Mouse (Mus musculus) intestine, embryonic 15.5 days (tissue): Measurements from ENCODE around the gene Mgat1. TPM values are rescaled to one million over a fixed set of nuclear protein-coding genes. Genes with fewer than 3 reads are reported as not detected.

Experiments used
- ATAC-seq: fragments of 200-750 bp; cut with Nextera tagmentation; 2 replicates; pipeline ENCODE4 v1.8.0; 2017; ENCODE audit warnings: moderate TSS enrichment, moderate library complexity
- H3K27ac ChIP-seq: fragments of 300-500 bp; sonication (generic); 2 replicates; pipeline ENCODE4 v1.5.1; 2015; ENCODE audit warnings: mild to moderate bottlenecking, inconsistent platforms
- H3K27me3 ChIP-seq: fragments of 300-500 bp; sonication (generic); replicated peaks from 2 replicates; pipeline ENCODE4 v1.6.1; 2015; ENCODE audit warnings: inconsistent platforms
- H3K36me3 ChIP-seq: fragments of 300-500 bp; sonication (generic); 2 replicates; pipeline ENCODE4 v1.6.1; 2015; ENCODE audit warnings: inconsistent platforms
- H3K4me1 ChIP-seq: fragments of 300-500 bp; sonication (generic); replicated peaks from 2 replicates; pipeline ENCODE4 v1.6.1; 2015; ENCODE audit warnings: inconsistent platforms
- H3K4me2 ChIP-seq: fragments of 300-500 bp; sonication (generic); replicated peaks from 2 replicates; pipeline ENCODE4 v1.6.1; 2015; ENCODE audit warnings: mild to moderate bottlenecking, inconsistent platforms
- H3K4me3 ChIP-seq: fragments of 300-500 bp; sonication (generic); replicated peaks from 2 replicates; pipeline ENCODE4 v1.5.1; 2015; ENCODE audit warnings: inconsistent platforms
- H3K9ac ChIP-seq: fragments of 300-500 bp; sonication (generic); 2 replicates; pipeline ENCODE4 v1.6.1; 2015; ENCODE audit warnings: inconsistent platforms
- H3K9me3 ChIP-seq: fragments of 300-500 bp; sonication (generic); 2 replicates; pipeline ENCODE4 v1.6.1; 2016; ENCODE audit warnings: inconsistent platforms
- WGBS: fragments of 180-500 bp; shearing (Covaris S2); methylation state at CpG from one replicate; pipeline ENCODE4 v1.1.7; 2015; 5-methylcytosine and 5-hydroxymethylcytosine counted together
- polyA plus RNA-seq: library from polyadenylated mRNA; unstranded; fragments of >200 nt; fragmentation: Nextera tagmentation; extraction: Ambion mirVana; gene quantifications from 2 replicates; pipeline ENCODE4 v1.2.1, GENCODE M21; 2015

The Mgat1 gene
- polyA plus RNA-seq, 1 experiment from 2014 or later, result 53.5 TPM

- Histone ChIP-seq H3K9ac (no peak overlapping the region), H3K9me3 (no peaks in the 10 kb centered on the region), H3K4me1 (peaks cover 21% of the 10 kb centered on the region; the same call in 1 of the 2 replicates), H3K36me3 (peaks cover 27% of the 10 kb centered on the region), H3K4me2 (no peak overlapping the region), H3K27ac (no peak overlapping the region), H3K27me3 (no peaks in the 10 kb centered on the region), H3K4me3 (no peak overlapping the region)
- ATAC-seq, result peak; percentile 19; the same call in 1 of the 2 replicates
- 60% methylated on average over 2 of the region's 2 CpGs for WGBS
Observed at GRCm38 (mm10) chr11:49259296-49259695, 15.3 kb downstream of the Mgat1 start.

GRCm38 (mm10) chr11:49259829-49260228 is 15.8 kb downstream of the Mgat1 start:
- ATAC-seq, result no peak
- Histone ChIP-seq H3K4me1 (peaks cover 21% of the 10 kb centered on the region; the same call in 1 of the 2 replicates), H3K9me3 (no peaks in the 10 kb centered on the region), H3K27ac (no peak overlapping the region), H3K27me3 (no peaks in the 10 kb centered on the region), H3K4me3 (no peak overlapping the region), H3K36me3 (peaks cover 24% of the 10 kb centered on the region), H3K9ac (no peak overlapping the region), H3K4me2 (no peak overlapping the region)
- WGBS, result 56% methylated on average over 1 of the region's 1 CpGs

GRCm38 (mm10) chr11:49260598-49261312 is 16.8 kb downstream of the Mgat1 start:
- Histone ChIP-seq H3K4me1 (peaks cover 21% of the 10 kb centered on the region; the same call in 1 of the 2 replicates), H3K4me3 (no peak overlapping the region), H3K27me3 (no peaks in the 10 kb centered on the region), H3K36me3 (peaks cover 23% of the 10 kb centered on the region), H3K4me2 (no peak overlapping the region), H3K9me3 (no peaks in the 10 kb centered on the region), H3K27ac (no peak overlapping the region), H3K9ac (no peak overlapping the region)
- 88% methylated on average over 21 of the region's 21 CpGs for WGBS
- peak; percentile 9; the same call in 1 of the 2 replicates for ATAC-seq

- Histone ChIP-seq H3K4me2 (no peak overlapping the region), H3K36me3 (peaks cover 23% of the 10 kb centered on the region), H3K9me3 (no peaks in the 10 kb centered on the region), H3K4me3 (no peak overlapping the region), H3K9ac (no peak overlapping the region), H3K27me3 (no peaks in the 10 kb centered on the region), H3K27ac (no peak overlapping the region), H3K4me1 (peaks cover 21% of the 10 kb centered on the region; the same call in 1 of the 2 replicates)
- WGBS, result 88% methylated on average over 14 of the region's 14 CpGs
- no peak for ATAC-seq
Observed at GRCm38 (mm10) chr11:49261313-49261855, 17.4 kb downstream of the Mgat1 start.

- H3K4me1 ChIP-seq, result peaks cover 21% of the 10 kb centered on the region; the same call in 1 of the 2 replicates
- WGBS, result 81% methylated on average over 5 of the region's 5 CpGs
- no peak overlapping the region for H3K9ac ChIP-seq
- no peak overlapping the region for H3K4me2 ChIP-seq
- no peak overlapping the region for H3K4me3 ChIP-seq
- no peaks in the 10 kb centered on the region for H3K27me3 ChIP-seq
- no peak overlapping the region for H3K27ac ChIP-seq
- H3K36me3 ChIP-seq, result peaks cover 23% of the 10 kb centered on the region
- ATAC-seq, result no peak
- no peaks in the 10 kb centered on the region for H3K9me3 ChIP-seq
Observed at GRCm38 (mm10) chr11:49262286-49262685, 18.3 kb downstream of the Mgat1 start.

- Histone ChIP-seq H3K27ac (no peak overlapping the region), H3K9me3 (no peaks in the 10 kb centered on the region), H3K4me3 (no peak overlapping the region), H3K9ac (no peak overlapping the region), H3K27me3 (no peaks in the 10 kb centered on the region), H3K4me2 (no peak overlapping the region), H3K36me3 (peaks cover 23% of the 10 kb centered on the region), H3K4me1 (peaks cover 24% of the 10 kb centered on the region; the same call in 1 of the 2 replicates)
- WGBS, result 90% methylated on average over 6 of the region's 6 CpGs
- no peak for ATAC-seq
Observed at GRCm38 (mm10) chr11:49263149-49263548, 19.2 kb downstream of the Mgat1 start.

- no peak overlapping the region for H3K27ac ChIP-seq
- no peak overlapping the region for H3K9ac ChIP-seq
- 90% methylated on average over 7 of the region's 7 CpGs for WGBS
- H3K4me2 ChIP-seq, result no peak overlapping the region
- H3K27me3 ChIP-seq, result no peaks in the 10 kb centered on the region
- ATAC-seq, result no peak
- H3K4me1 ChIP-seq, result peaks cover 24% of the 10 kb centered on the region; the same call in 1 of the 2 replicates
- H3K4me3 ChIP-seq, result no peak overlapping the region
- H3K36me3 ChIP-seq, result peaks cover 23% of the 10 kb centered on the region
- H3K9me3 ChIP-seq, result no peaks in the 10 kb centered on the region
Observed at GRCm38 (mm10) chr11:49264081-49264480, 20.1 kb downstream of the Mgat1 start.

- ATAC-seq, result peak; percentile 50
- WGBS, result 62% methylated on average over 11 of the region's 11 CpGs
- no peak overlapping the region for H3K9ac ChIP-seq
Observed at GRCm38 (mm10) chr11:49264622-49265021, 20.6 kb downstream of the Mgat1 start.

GRCm38 (mm10) chr11:49265101-49265500 is 21.1 kb downstream of the Mgat1 start:
- WGBS, result 87% methylated on average over 8 of the region's 8 CpGs
- Histone ChIP-seq H3K9me3 (no peaks in the 10 kb centered on the region), H3K4me3 (no peak overlapping the region), H3K9ac (no peak overlapping the region), H3K27me3 (no peaks in the 10 kb centered on the region), H3K4me2 (no peak overlapping the region), H3K4me1 (peaks cover 24% of the 10 kb centered on the region; the same call in 1 of the 2 replicates), H3K36me3 (peaks cover 23% of the 10 kb centered on the region), H3K27ac (no peak overlapping the region)
- no peak for ATAC-seq

More at GRCm38 (mm10) chr11:49264622-49265021, 20.6 kb downstream of the Mgat1 start:
- Histone ChIP-seq H3K27me3 (no peaks in the 10 kb centered on the region), H3K27ac (0 out of 2 replicates have a peak overlapping the region, but pooled peaks have one; percentile 1), H3K9me3 (no peaks in the 10 kb centered on the region), H3K36me3 (peaks cover 23% of the 10 kb centered on the region), H3K4me1 (peaks cover 24% of the 10 kb centered on the region; the same call in 1 of the 2 replicates), H3K4me3 (no peak overlapping the region), H3K4me2 (no peak overlapping the region)

- peak; percentile 48 for ATAC-seq
Observed at GRCm38 (mm10) chr11:49266671-49267070, 22.7 kb downstream of the Mgat1 start.

GRCm38 (mm10) chr11:49267316-49267715 is 23.3 kb downstream of the Mgat1 start:
- ATAC-seq, result no peak
- Histone ChIP-seq H3K4me3 (no peak overlapping the region), H3K36me3 (peaks cover 3% of the 10 kb centered on the region; the same call in 1 of the 2 replicates), H3K9ac (no peak overlapping the region), H3K4me1 (peaks cover 4% of the 10 kb centered on the region; the same call in 1 of the 2 replicates), H3K27ac (no peak overlapping the region), H3K9me3 (no peaks in the 10 kb centered on the region), H3K4me2 (no peak overlapping the region), H3K27me3 (no peaks in the 10 kb centered on the region)
- 83% methylated on average over 10 of the region's 10 CpGs for WGBS

More at GRCm38 (mm10) chr11:49266671-49267070, 22.7 kb downstream of the Mgat1 start:
- H3K4me3 ChIP-seq, result no peak overlapping the region
- no peaks in the 10 kb centered on the region for H3K9me3 ChIP-seq
- H3K27ac ChIP-seq, result no peak overlapping the region
- no peak overlapping the region for H3K4me2 ChIP-seq
- peaks cover 9% of the 10 kb centered on the region; the same call in 1 of the 2 replicates for H3K4me1 ChIP-seq
- peaks cover 9% of the 10 kb centered on the region; the same call in 1 of the 2 replicates for H3K36me3 ChIP-seq
- no peaks in the 10 kb centered on the region for H3K27me3 ChIP-seq
- 54% methylated on average over 6 of the region's 6 CpGs for WGBS
- H3K9ac ChIP-seq, result no peak overlapping the region

GRCm38 (mm10) chr11:49267970-49268579 is 24.1 kb downstream of the Mgat1 start:
- H3K4me1 ChIP-seq, result 0 out of 2 replicates have a peak, but pooled peaks cover 3% of the 10 kb centered on the region
- H3K36me3 ChIP-seq, result no peaks in the 10 kb centered on the region; the same call in 1 of the 2 replicates
- no peak for ATAC-seq
- no peaks in the 10 kb centered on the region for H3K9me3 ChIP-seq
- H3K4me2 ChIP-seq, result no peak overlapping the region
- H3K27me3 ChIP-seq, result no peaks in the 10 kb centered on the region
- 56% methylated on average over 15 of the region's 15 CpGs for WGBS
- H3K27ac ChIP-seq, result 0 out of 2 replicates have a peak overlapping the region, but pooled peaks have one; percentile 44
- H3K9ac ChIP-seq, result no peak overlapping the region
- no peak overlapping the region for H3K4me3 ChIP-seq
